Mouse (Mus musculus): Measurements from ENCODE around the gene Frmd4b. TPM values are rescaled to one million over a fixed set of nuclear protein-coding genes. Genes with fewer than 3 reads are reported as not detected.

Gene Frmd4b
- polyA plus RNA-seq, 1 experiment = 8.2 TPM

DNA sequence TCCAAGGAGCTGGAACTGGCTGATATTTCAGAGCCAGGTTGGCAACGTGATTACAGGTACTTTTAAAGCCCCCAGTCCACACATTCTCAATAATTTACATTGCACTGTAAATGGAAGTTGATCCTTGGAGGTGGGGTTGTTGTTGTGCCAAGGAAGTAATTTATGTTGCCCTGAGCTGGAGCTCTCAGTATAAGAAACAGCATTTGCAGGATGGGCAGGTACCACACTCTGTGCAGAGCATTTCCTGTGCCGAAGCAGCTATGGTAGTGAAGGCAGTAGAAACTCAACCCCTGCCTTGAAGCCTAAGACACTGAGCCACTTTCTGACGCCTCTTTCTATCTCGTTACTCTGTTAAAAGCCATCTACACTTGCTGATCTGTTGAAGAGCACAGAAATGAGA, 341.6 kb downstream of the Frmd4b start:
- peaks cover 15% of the 10 kb centered on the region for H3K4me1 ChIP-seq (replicated peaks; ENCODE audit: control insufficient read depth, insufficient read depth, low read length)
- 79% methylated on average over 4 of the region's 4 CpGs for WGBS
- H3K27ac ChIP-seq (ENCODE audit: control insufficient read depth, insufficient read depth, low read length) = peak overlapping the region; percentile 32; the same call in 1 of the 2 replicates
- no peaks in the 10 kb centered on the region for H3K36me3 ChIP-seq (ENCODE audit: control insufficient read depth, insufficient read depth, low read length)
- H3K27me3 ChIP-seq (ENCODE audit: control insufficient read depth, insufficient read depth, low read length) = no peaks in the 10 kb centered on the region
- peak; percentile 20 for DNase-seq
- no peak overlapping the region for H3K4me3 ChIP-seq (ENCODE audit: control insufficient read depth, insufficient read depth, low read length)
- no peak for TF ChIP-seq CTCF (IDR thresholded peaks at IDR 0.05; ENCODE audit: borderline replicate concordance, control insufficient read depth, extremely low read depth, insufficient read depth, low read length, poor library complexity)
- no peak for TF ChIP-seq POLR2A (IDR thresholded peaks at IDR 0.05; ENCODE audit: control insufficient read depth, extremely low read depth, insufficient read depth, low read length, poor library complexity)

DNA sequence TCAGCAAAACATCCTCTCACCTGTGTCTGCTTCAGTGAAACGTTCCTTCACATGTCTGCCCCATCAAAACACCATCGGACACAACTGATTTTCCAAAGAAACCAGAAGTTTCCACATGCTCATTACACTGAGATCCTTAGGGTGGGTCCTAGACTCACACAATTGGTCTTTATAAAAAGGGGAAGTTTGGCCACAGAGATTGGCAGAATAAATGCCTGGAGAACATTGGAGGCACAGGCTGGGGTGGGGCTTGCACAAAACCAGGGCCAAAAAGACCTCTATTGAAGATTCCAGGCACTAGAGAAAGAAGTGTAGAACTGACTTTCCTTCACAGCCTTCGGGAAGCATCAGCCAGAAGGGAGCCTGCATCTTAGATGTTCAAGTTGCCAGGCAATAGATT, 343.6 kb downstream of the Frmd4b start:
- no peak overlapping the region for H3K4me3 ChIP-seq (ENCODE audit: control insufficient read depth, insufficient read depth, low read length)
- peaks cover 15% of the 10 kb centered on the region for H3K4me1 ChIP-seq (replicated peaks; ENCODE audit: control insufficient read depth, insufficient read depth, low read length)
- no peak for DNase-seq
- WGBS = 73% methylated on average over 3 of the region's 3 CpGs
- no peak overlapping the region for H3K27ac ChIP-seq (ENCODE audit: control insufficient read depth, insufficient read depth, low read length)
- TF ChIP-seq POLR2A (IDR thresholded peaks at IDR 0.05; ENCODE audit: control insufficient read depth, extremely low read depth, insufficient read depth, low read length, poor library complexity) (no peak), CTCF (IDR thresholded peaks at IDR 0.05; ENCODE audit: borderline replicate concordance, control insufficient read depth, extremely low read depth, insufficient read depth, low read length, poor library complexity) (no peak)
- H3K27me3 ChIP-seq (ENCODE audit: control insufficient read depth, insufficient read depth, low read length) = no peaks in the 10 kb centered on the region
- no peaks in the 10 kb centered on the region for H3K36me3 ChIP-seq (ENCODE audit: control insufficient read depth, insufficient read depth, low read length)

DNA sequence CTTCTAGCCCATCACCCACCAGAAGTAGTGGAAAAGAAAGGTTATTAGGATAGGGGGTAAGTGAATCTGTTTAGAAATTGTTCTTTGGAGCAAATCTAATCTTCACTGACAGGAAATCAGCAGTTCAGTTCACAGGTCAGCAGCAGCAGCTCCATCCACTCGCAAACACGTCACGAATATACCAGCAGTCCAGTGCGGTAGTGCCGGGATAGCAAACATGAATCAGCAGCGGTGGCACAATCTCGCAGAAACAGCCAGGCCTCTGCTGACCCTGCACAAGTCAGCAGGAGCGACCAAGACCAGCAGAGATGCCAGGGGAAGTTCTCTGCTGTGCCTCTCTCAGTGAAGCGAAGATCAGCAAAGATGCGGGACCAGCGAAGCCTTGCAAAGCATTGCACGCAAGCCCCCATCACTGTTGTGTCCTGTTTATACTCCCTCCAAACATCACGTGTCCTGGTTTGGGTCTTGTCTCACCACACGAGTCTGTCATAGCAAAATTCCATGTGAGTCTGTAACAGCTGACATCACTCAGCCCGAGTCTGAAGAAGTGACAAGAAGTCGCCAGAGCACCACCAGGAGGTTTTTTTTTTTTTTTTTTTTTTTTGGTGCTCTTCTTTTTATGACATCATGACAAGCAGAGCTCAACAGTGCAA, 344.2 kb downstream of the Frmd4b start:
- no peak for TF ChIP-seq POLR2A (IDR thresholded peaks at IDR 0.05; ENCODE audit: control insufficient read depth, extremely low read depth, insufficient read depth, low read length, poor library complexity)
- no peak for TF ChIP-seq CTCF (IDR thresholded peaks at IDR 0.05; ENCODE audit: borderline replicate concordance, control insufficient read depth, extremely low read depth, insufficient read depth, low read length, poor library complexity)
- H3K4me3 ChIP-seq (ENCODE audit: control insufficient read depth, insufficient read depth, low read length) = no peak overlapping the region
- WGBS = 90% methylated on average over 16 of the region's 16 CpGs
- peaks cover 11% of the 10 kb centered on the region for H3K4me1 ChIP-seq (replicated peaks; ENCODE audit: control insufficient read depth, insufficient read depth, low read length)
- no peak overlapping the region for H3K27ac ChIP-seq (ENCODE audit: control insufficient read depth, insufficient read depth, low read length)
- no peaks in the 10 kb centered on the region for H3K36me3 ChIP-seq (ENCODE audit: control insufficient read depth, insufficient read depth, low read length)
- no peak for DNase-seq
- H3K27me3 ChIP-seq (ENCODE audit: control insufficient read depth, insufficient read depth, low read length) = no peaks in the 10 kb centered on the region

DNA sequence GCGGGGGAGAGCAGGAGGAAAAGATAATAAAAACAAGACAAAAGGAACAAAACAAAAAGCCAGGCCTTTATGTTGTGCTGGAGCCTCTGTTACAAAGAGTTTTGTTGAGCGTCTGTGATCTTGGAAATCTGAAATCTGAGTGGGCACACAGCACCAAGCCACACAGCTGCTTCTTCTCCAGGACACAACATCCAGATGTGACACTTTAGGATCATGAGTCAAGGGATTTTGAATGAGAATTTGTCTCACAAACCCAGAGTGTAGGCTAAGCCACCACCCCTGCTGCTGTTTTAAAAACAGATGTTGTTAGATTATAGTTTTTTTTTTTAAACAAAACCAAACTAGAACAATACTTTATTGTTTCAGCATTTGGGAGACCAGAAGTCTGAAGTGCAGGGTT, 345.0 kb downstream of the Frmd4b start:
- H3K4me3 ChIP-seq (ENCODE audit: control insufficient read depth, insufficient read depth, low read length) = no peak overlapping the region
- no peaks in the 10 kb centered on the region for H3K27me3 ChIP-seq (ENCODE audit: control insufficient read depth, insufficient read depth, low read length)
- 92% methylated on average over 2 of the region's 2 CpGs for WGBS
- peaks cover 9% of the 10 kb centered on the region for H3K4me1 ChIP-seq (replicated peaks; ENCODE audit: control insufficient read depth, insufficient read depth, low read length)
- H3K27ac ChIP-seq (ENCODE audit: control insufficient read depth, insufficient read depth, low read length) = no peak overlapping the region
- no peaks in the 10 kb centered on the region for H3K36me3 ChIP-seq (ENCODE audit: control insufficient read depth, insufficient read depth, low read length)
- no peak for DNase-seq
- TF ChIP-seq CTCF (IDR thresholded peaks at IDR 0.05; ENCODE audit: borderline replicate concordance, control insufficient read depth, extremely low read depth, insufficient read depth, low read length, poor library complexity) (no peak), POLR2A (IDR thresholded peaks at IDR 0.05; ENCODE audit: control insufficient read depth, extremely low read depth, insufficient read depth, low read length, poor library complexity) (no peak)

DNA sequence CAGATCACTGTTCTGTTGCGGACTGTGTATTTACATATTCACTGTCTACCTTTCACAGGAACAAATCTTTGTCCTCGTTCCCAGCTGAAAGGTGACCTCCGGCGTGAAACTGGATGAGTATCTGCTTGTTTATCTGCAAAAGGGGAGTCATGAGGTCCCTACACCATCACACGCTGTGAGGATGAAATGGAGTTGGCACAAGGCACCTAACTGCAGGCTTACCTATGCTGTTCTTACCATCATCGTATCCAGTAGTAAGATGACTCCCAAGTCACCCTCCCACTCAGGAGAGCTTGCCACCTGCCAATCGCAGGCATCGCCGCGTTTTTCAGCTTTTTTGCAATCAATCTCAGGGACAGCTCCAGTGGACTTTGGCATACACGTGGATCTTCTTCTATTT, 347.7 kb downstream of the Frmd4b start:
- no peaks in the 10 kb centered on the region for H3K4me1 ChIP-seq (replicated peaks; ENCODE audit: control insufficient read depth, insufficient read depth, low read length)
- H3K36me3 ChIP-seq (ENCODE audit: control insufficient read depth, insufficient read depth, low read length) = no peaks in the 10 kb centered on the region
- TF ChIP-seq POLR2A (IDR thresholded peaks at IDR 0.05; ENCODE audit: control insufficient read depth, extremely low read depth, insufficient read depth, low read length, poor library complexity) (no peak), CTCF (IDR thresholded peaks at IDR 0.05; ENCODE audit: borderline replicate concordance, control insufficient read depth, extremely low read depth, insufficient read depth, low read length, poor library complexity) (no peak)
- H3K4me3 ChIP-seq (ENCODE audit: control insufficient read depth, insufficient read depth, low read length) = no peak overlapping the region
- H3K27ac ChIP-seq (ENCODE audit: control insufficient read depth, insufficient read depth, low read length) = no peak overlapping the region
- 93% methylated on average over 11 of the region's 11 CpGs for WGBS
- no peaks in the 10 kb centered on the region for H3K27me3 ChIP-seq (ENCODE audit: control insufficient read depth, insufficient read depth, low read length)
- no peak for DNase-seq

DNA sequence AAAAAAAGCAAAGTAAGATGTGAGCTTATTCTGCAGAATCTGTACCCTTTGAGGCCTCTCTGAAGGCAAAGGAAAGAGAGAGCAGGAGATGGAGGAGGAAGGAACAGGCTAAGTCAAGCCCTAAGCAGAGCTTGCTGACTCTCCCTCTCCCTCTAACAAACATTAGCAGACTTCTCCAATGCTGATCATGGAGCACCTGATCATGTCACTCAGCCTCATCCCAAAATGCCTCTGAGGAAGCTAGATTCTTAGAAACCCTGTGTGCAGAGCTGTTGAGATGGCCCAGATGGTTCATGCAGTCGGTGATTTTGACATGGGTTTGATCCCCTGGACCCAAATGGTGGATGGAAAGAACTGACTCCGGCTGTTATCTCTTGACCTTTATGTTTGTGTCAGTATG, 350.2 kb downstream of the Frmd4b start:
- 99% methylated on average over 2 of the region's 2 CpGs for WGBS
- H3K4me3 ChIP-seq (ENCODE audit: control insufficient read depth, insufficient read depth, low read length) = no peak overlapping the region
- no peaks in the 10 kb centered on the region for H3K36me3 ChIP-seq (ENCODE audit: control insufficient read depth, insufficient read depth, low read length)
- TF ChIP-seq CTCF (IDR thresholded peaks at IDR 0.05; ENCODE audit: borderline replicate concordance, control insufficient read depth, extremely low read depth, insufficient read depth, low read length, poor library complexity) (no peak), POLR2A (IDR thresholded peaks at IDR 0.05; ENCODE audit: control insufficient read depth, extremely low read depth, insufficient read depth, low read length, poor library complexity) (no peak)
- no peaks in the 10 kb centered on the region for H3K4me1 ChIP-seq (replicated peaks; ENCODE audit: control insufficient read depth, insufficient read depth, low read length)
- no peak for DNase-seq
- no peaks in the 10 kb centered on the region for H3K27me3 ChIP-seq (ENCODE audit: control insufficient read depth, insufficient read depth, low read length)
- no peak overlapping the region for H3K27ac ChIP-seq (ENCODE audit: control insufficient read depth, insufficient read depth, low read length)

DNA sequence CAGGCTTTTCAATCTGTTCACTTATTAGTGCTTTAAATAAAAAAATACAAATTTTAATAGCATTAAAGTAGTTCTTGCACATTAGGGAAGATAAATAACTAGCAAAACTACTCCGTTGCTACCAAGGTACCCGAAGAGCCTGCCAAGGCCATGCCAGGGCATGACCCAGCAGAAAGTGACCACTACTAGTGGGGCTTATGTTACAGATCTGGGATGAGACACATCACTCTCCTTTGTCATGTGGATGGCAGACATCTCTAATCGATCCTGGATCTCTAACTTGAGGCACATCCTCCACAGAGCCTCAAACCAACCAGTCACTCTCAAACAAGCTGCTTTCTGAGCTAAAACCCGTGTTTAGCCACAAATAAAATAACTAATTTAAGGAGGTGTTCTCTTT, 350.7 kb downstream of the Frmd4b start:
- no peak overlapping the region for H3K27ac ChIP-seq (ENCODE audit: control insufficient read depth, insufficient read depth, low read length)
- TF ChIP-seq CTCF (IDR thresholded peaks at IDR 0.05; ENCODE audit: borderline replicate concordance, control insufficient read depth, extremely low read depth, insufficient read depth, low read length, poor library complexity) (no peak), POLR2A (IDR thresholded peaks at IDR 0.05; ENCODE audit: control insufficient read depth, extremely low read depth, insufficient read depth, low read length, poor library complexity) (no peak)
- no peaks in the 10 kb centered on the region for H3K36me3 ChIP-seq (ENCODE audit: control insufficient read depth, insufficient read depth, low read length)
- no peak overlapping the region for H3K4me3 ChIP-seq (ENCODE audit: control insufficient read depth, insufficient read depth, low read length)
- no peaks in the 10 kb centered on the region for H3K4me1 ChIP-seq (replicated peaks; ENCODE audit: control insufficient read depth, insufficient read depth, low read length)
- H3K27me3 ChIP-seq (ENCODE audit: control insufficient read depth, insufficient read depth, low read length) = no peaks in the 10 kb centered on the region
- WGBS = 89% methylated on average over 4 of the region's 4 CpGs
- no peak for DNase-seq

Data from thymus, adult 2 months (tissue).